Mouse (Mus musculus) frontal cortex, postnatal 10 days (tissue): ENCODE results near the gene Gcnt2.
"Not testable (repeated sequence)": the region's sequence is repeated elsewhere in the genome, so short reads cannot be mapped to it uniquely, and the experiment has no call there.

Experiments
- DNase-seq, 2 experiments: peaks; one replicate each; pipeline ENCODE4 v3.0.0; 2022; ENCODE audit warnings: low spot score in 2 of 2, mixed read lengths in 1 of 2

The Gcnt2 gene

GRCm38 (mm10) chr13:40874021-40874420 lies 14.5 kb downstream of the Gcnt2 start:
- DNase-seq = no peak

- no peak for DNase-seq
Measured at GRCm38 (mm10) chr13:40875415-40875814, 15.9 kb downstream of the Gcnt2 start.

- no peak for DNase-seq
Measured at GRCm38 (mm10) chr13:40877589-40877988, 18.0 kb downstream of the Gcnt2 start.

GRCm38 (mm10) chr13:40880557-40880956 lies 21.0 kb downstream of the Gcnt2 start:
- DNase-seq = no peak

GRCm38 (mm10) chr13:40882606-40883005 lies 23.1 kb downstream of the Gcnt2 start:
- DNase-seq = no peak

GRCm38 (mm10) chr13:40883903-40884302 lies 24.3 kb downstream of the Gcnt2 start:
- no peak for DNase-seq

- no peak for DNase-seq
Measured at GRCm38 (mm10) chr13:40884878-40885277, 25.3 kb downstream of the Gcnt2 start.

GRCm38 (mm10) chr13:40885935-40886642 lies 26.5 kb downstream of the Gcnt2 start:
- no peak for DNase-seq

- DNase-seq = no peak
Measured at GRCm38 (mm10) chr13:40886643-40887381, 27.3 kb downstream of the Gcnt2 start.

GRCm38 (mm10) chr13:40890595-40890994 lies 31.0 kb downstream of the Gcnt2 start:
- no peak for DNase-seq

GRCm38 (mm10) chr13:40891369-40891768 lies 31.8 kb downstream of the Gcnt2 start:
- not testable (repeated sequence) for DNase-seq

GRCm38 (mm10) chr13:40892043-40892442 lies 32.5 kb downstream of the Gcnt2 start:
- no peak for DNase-seq

- DNase-seq = no peak
Measured at GRCm38 (mm10) chr13:40892547-40892946, 33.0 kb downstream of the Gcnt2 start.

GRCm38 (mm10) chr13:40893573-40893972 lies 34.0 kb downstream of the Gcnt2 start:
- DNase-seq = no peak

- DNase-seq = not testable (repeated sequence)
Measured at GRCm38 (mm10) chr13:40898049-40898690, 38.6 kb downstream of the Gcnt2 start.

GRCm38 (mm10) chr13:40898698-40899097 lies 39.1 kb downstream of the Gcnt2 start:
- no peak for DNase-seq

GRCm38 (mm10) chr13:40899349-40899993 lies 39.9 kb downstream of the Gcnt2 start:
- peak in 1 of 2 experiments; percentile 24 for DNase-seq

GRCm38 (mm10) chr13:40899994-40900970 lies 40.7 kb downstream of the Gcnt2 start:
- no peak for DNase-seq

- no peak for DNase-seq
Measured at GRCm38 (mm10) chr13:40901263-40901662, 41.7 kb downstream of the Gcnt2 start.

GRCm38 (mm10) chr13:40901831-40902459 lies 42.4 kb downstream of the Gcnt2 start:
- no peak for DNase-seq
